In genomic region chr17:12195137-12195536, GRCm38 (mm10) we compare ENCODE assay signal across 8 mouse cellular contexts.
DNase-seq lines count a peak whose midpoint lies in the region; ATAC-seq and TF ChIP-seq lines count a peak whose summit lies in the region.

No protein-coding gene starts in this region.

- H3K4me1 ChIP-seq in kidney, postnatal 0 days (replicated peaks; ENCODE audit: insufficient read depth, low read length), result peaks cover 16% of the 10 kb centered on the region
- H3K4me1 ChIP-seq in hindbrain, embryonic 13.5 days (replicated peaks), result peaks cover 12% of the 10 kb centered on the region
- H3K4me1 ChIP-seq in forebrain, embryonic 16.5 days (replicated peaks; ENCODE audit: control insufficient read depth, insufficient read depth, low read length), result peaks cover 4% of the 10 kb centered on the region

- no peaks in the 10 kb centered on the region for H3K36me3 ChIP-seq in kidney, postnatal 0 days (ENCODE audit: insufficient read depth, low read length)
- H3K36me3 ChIP-seq in hindbrain, embryonic 13.5 days, result peaks cover 17% of the 10 kb centered on the region
- no peaks in the 10 kb centered on the region; the same call in 1 of the 2 replicates for H3K36me3 ChIP-seq in forebrain, embryonic 16.5 days (ENCODE audit: control insufficient read depth, insufficient read depth)

- ATAC-seq in kidney, postnatal 0 days (replicated peaks; ENCODE audit: low FRiP score, low read depth), result peak; percentile 90
- ATAC-seq in hindbrain, embryonic 13.5 days (ENCODE audit: low FRiP score), result no peak
- ATAC-seq in forebrain, embryonic 16.5 days, result no peak

- H3K4me3 ChIP-seq in kidney, postnatal 0 days (replicated peaks; ENCODE audit: low read depth, low read length), result no peak overlapping the region
- H3K4me3 ChIP-seq in hindbrain, embryonic 13.5 days, result no peak overlapping the region
- no peak overlapping the region for H3K4me3 ChIP-seq in forebrain, embryonic 16.5 days (replicated peaks; ENCODE audit: low read length)

- peak overlapping the region; percentile 75 for H3K27ac ChIP-seq in kidney, postnatal 0 days
- H3K27ac ChIP-seq in hindbrain, embryonic 13.5 days, result peak overlapping the region; percentile 36
- H3K27ac ChIP-seq in forebrain, embryonic 16.5 days (ENCODE audit: low read length), result no peak overlapping the region

- no peak overlapping the region for H3K4me2 ChIP-seq in kidney, postnatal 0 days (ENCODE audit: low read length)
- H3K4me2 ChIP-seq in hindbrain, embryonic 13.5 days, result no peak overlapping the region
- H3K4me2 ChIP-seq in forebrain, embryonic 16.5 days (ENCODE audit: low read length), result no peak overlapping the region

- DNase-seq in kidney, postnatal 0 days (ENCODE audit: low spot score), result peak; percentile 84
- DNase-seq in kidney, postnatal 14 days, result no peak
- DNase-seq in c-Kit-positive CD71-positive TER-119-negative erythroid progenitor cells, embryonic 14.5 days (ENCODE audit: low read depth), result peak; percentile 61
- peak; percentile 37 for DNase-seq in lung, postnatal 25 days (ENCODE audit: low spot score)
- DNase-seq in urinary bladder, postnatal 10 days (ENCODE audit: low spot score), result no peak
- DNase-seq in urinary bladder, postnatal 36 days (ENCODE audit: low spot score in 2 of 2), result no peak

- H3K9ac ChIP-seq in kidney, postnatal 0 days (ENCODE audit: low read depth, low read length), result no peak overlapping the region
- no peak overlapping the region for H3K9ac ChIP-seq in hindbrain, embryonic 13.5 days
- no peak overlapping the region for H3K9ac ChIP-seq in forebrain, embryonic 16.5 days (replicated peaks; ENCODE audit: low read depth, low read length)

- 10% methylated on average over 5 of the region's 5 CpGs for WGBS in kidney, postnatal 0 days
- 71% methylated on average over 5 of the region's 5 CpGs for whole genome bisulfite sequencing in hindbrain, embryonic 13.5 days
- 61% methylated on average over 5 of the region's 5 CpGs for WGBS in forebrain, embryonic 16.5 days

- no peaks in the 10 kb centered on the region for H3K27me3 ChIP-seq in kidney, postnatal 0 days (ENCODE audit: insufficient read depth, low read length)
- no peaks in the 10 kb centered on the region for H3K27me3 ChIP-seq in hindbrain, embryonic 13.5 days
- no peaks in the 10 kb centered on the region for H3K27me3 ChIP-seq in forebrain, embryonic 16.5 days (replicated peaks; ENCODE audit: control insufficient read depth, insufficient read depth, low read length)

- TF ChIP-seq CTCF in kidney, postnatal 0 days (IDR thresholded peaks at IDR 0.05; ENCODE audit: low read depth), result no peak

- H3K9me3 ChIP-seq in kidney, postnatal 0 days (replicated peaks; ENCODE audit: low read length), result no peaks in the 10 kb centered on the region
- no peaks in the 10 kb centered on the region for H3K9me3 ChIP-seq in hindbrain, embryonic 13.5 days
- H3K9me3 ChIP-seq in forebrain, embryonic 16.5 days (ENCODE audit: control insufficient read depth, low read length), result no peaks in the 10 kb centered on the region

Comparison
In these comparisons a context has a peak if more than half of its experiments do, and no peak if none do; other contexts are left out.
1. DNase-seq: peak in kidney, postnatal 0 days (single experiment), c-Kit-positive CD71-positive TER-119-negative erythroid progenitor cells, embryonic 14.5 days (single experiment) and lung, postnatal 25 days (single experiment); none in kidney, postnatal 14 days (single experiment), urinary bladder, postnatal 10 days (single experiment) and urinary bladder, postnatal 36 days (0 of 2).